Mouse (Mus musculus) liver, embryonic 16.5 days (tissue): ENCODE measurements at regions not wholly inside any gene's neighbourhood (a gene's known extent, or its start where the extent isn't known, plus 50 kb on each side); places are given as distances from the start of the nearest gene placed in this dataset.

ENCODE experiments used
- ATAC-seq: fragments of 200-750 bp; cut with Nextera tagmentation; 2 replicates; pipeline ENCODE4 v1.8.0; 2017; ENCODE audit warnings: low read depth, mild to moderate bottlenecking, moderate number of reproducible peaks, moderate library complexity
- H3K27ac ChIP-seq: fragments of 300-500 bp; sonication (generic); 2 replicates; pipeline ENCODE4 v1.5.1; 2014; ENCODE audit warnings: mild to moderate bottlenecking, low read length
- H3K27me3 ChIP-seq: fragments of 300-500 bp; sonication (generic); 2 replicates; pipeline ENCODE4 v1.6.1; 2014; ENCODE audit warnings: low read depth, low read length, mixed read lengths; ENCODE audit not compliant: control insufficient read depth, insufficient read depth
- H3K36me3 ChIP-seq: fragments of 300-500 bp; sonication (generic); 2 replicates; pipeline ENCODE4 v1.6.1; 2014; ENCODE audit warnings: mild to moderate bottlenecking; ENCODE audit not compliant: control insufficient read depth, insufficient read depth
- H3K4me1 ChIP-seq: fragments of 300-500 bp; sonication (generic); 2 replicates; pipeline ENCODE4 v1.6.1; 2014; ENCODE audit warnings: low read depth, low read length, mixed read lengths; ENCODE audit not compliant: control insufficient read depth
- H3K4me2 ChIP-seq: fragments of 300-500 bp; sonication (generic); 2 replicates; pipeline ENCODE4 v1.6.1; 2014; ENCODE audit warnings: low read depth, low read length, mixed read lengths
- H3K4me3 ChIP-seq: fragments of 300-500 bp; sonication (generic); 2 replicates; pipeline ENCODE4 v1.5.1; 2014; ENCODE audit warnings: low read depth, mild to moderate bottlenecking, low read length
- H3K9ac ChIP-seq: fragments of 300-500 bp; sonication (generic); 2 replicates; pipeline ENCODE4 v1.6.1; 2014; ENCODE audit warnings: low read depth, low read length
- H3K9me3 ChIP-seq: fragments of 300-500 bp; sonication (generic); replicated peaks from 2 replicates; pipeline ENCODE4 v1.6.1; 2016; ENCODE audit warnings: low read length; ENCODE audit not compliant: control insufficient read depth
- WGBS: fragments of 180-500 bp; shearing (Covaris S2); extraction: QIAGEN DNeasy Blood & Tissue Kit; methylation state at CpG from one replicate; pipeline ENCODE4 v1.1.7; 2014; ENCODE audit not compliant: insufficient replicate concordance; 5-methylcytosine and 5-hydroxymethylcytosine counted together

GRCm38 (mm10) chr13:100892204-100892603 lies 59.0 kb upstream of the Slc30a5 start:
- Histone ChIP-seq H3K4me2 (no peak overlapping the region), H3K4me3 (no peak overlapping the region), H3K27me3 (no peaks in the 10 kb centered on the region; the same call in 1 of the 2 replicates), H3K36me3 (no peaks in the 10 kb centered on the region), H3K27ac (no peak overlapping the region), H3K9me3 (no peaks in the 10 kb centered on the region), H3K9ac (no peak overlapping the region), H3K4me1 (no peaks in the 10 kb centered on the region)
- no peak for ATAC-seq
- WGBS: 19% methylated on average over 13 of the region's 13 CpGs

GRCm38 (mm10) chr13:100890457-100890856 lies 57.2 kb upstream of the Slc30a5 start:
- WGBS: 66% methylated on average over 6 of the region's 6 CpGs
- Histone ChIP-seq H3K4me1 (no peaks in the 10 kb centered on the region), H3K4me2 (no peak overlapping the region), H3K4me3 (no peak overlapping the region), H3K9ac (no peak overlapping the region), H3K36me3 (no peaks in the 10 kb centered on the region), H3K27ac (no peak overlapping the region), H3K9me3 (no peaks in the 10 kb centered on the region), H3K27me3 (no peaks in the 10 kb centered on the region; the same call in 1 of the 2 replicates)
- ATAC-seq: no peak

- no peaks in the 10 kb centered on the region for H3K36me3 ChIP-seq
- H3K4me3 ChIP-seq: no peak overlapping the region
- ATAC-seq: no peak
- H3K9me3 ChIP-seq: no peaks in the 10 kb centered on the region
- H3K27me3 ChIP-seq: no peaks in the 10 kb centered on the region; the same call in 1 of the 2 replicates
- no peaks in the 10 kb centered on the region for H3K4me1 ChIP-seq
- H3K27ac ChIP-seq: no peak overlapping the region
- H3K4me2 ChIP-seq: no peak overlapping the region
- no peak overlapping the region for H3K9ac ChIP-seq
- 78% methylated on average over 5 of the region's 5 CpGs for WGBS
Observed at GRCm38 (mm10) chr13:100888481-100888880, 55.3 kb upstream of the Slc30a5 start.

GRCm38 (mm10) chr13:100883711-100884110 lies 50.5 kb upstream of the Slc30a5 start:
- Histone ChIP-seq H3K36me3 (no peaks in the 10 kb centered on the region), H3K4me3 (no peak overlapping the region), H3K9me3 (no peaks in the 10 kb centered on the region), H3K27ac (no peak overlapping the region), H3K4me2 (no peak overlapping the region), H3K27me3 (no peaks in the 10 kb centered on the region), H3K9ac (no peak overlapping the region), H3K4me1 (no peaks in the 10 kb centered on the region)
- ATAC-seq: no peak
- 60% methylated on average over 8 of the region's 8 CpGs for WGBS
